Mouse (Mus musculus) thymus, postnatal 14 days (tissue): ENCODE data around the gene Gas2.

ENCODE experiments used
- DNase-seq: peaks from one replicate; pipeline ENCODE4 v3.0.0; 2021

Gas2 gene

GRCm38 (mm10) chr7:51861250-51862096 is at the start of gene Gas2:
Gas2 (plus strand) TSS chr7:51862015.
- peak; percentile 88 for DNase-seq

- DNase-seq = no peak
These were observed 46.1 kb upstream of the Gas2 start for GRCm38 (mm10) chr7:51815473-51816282.

DNA sequence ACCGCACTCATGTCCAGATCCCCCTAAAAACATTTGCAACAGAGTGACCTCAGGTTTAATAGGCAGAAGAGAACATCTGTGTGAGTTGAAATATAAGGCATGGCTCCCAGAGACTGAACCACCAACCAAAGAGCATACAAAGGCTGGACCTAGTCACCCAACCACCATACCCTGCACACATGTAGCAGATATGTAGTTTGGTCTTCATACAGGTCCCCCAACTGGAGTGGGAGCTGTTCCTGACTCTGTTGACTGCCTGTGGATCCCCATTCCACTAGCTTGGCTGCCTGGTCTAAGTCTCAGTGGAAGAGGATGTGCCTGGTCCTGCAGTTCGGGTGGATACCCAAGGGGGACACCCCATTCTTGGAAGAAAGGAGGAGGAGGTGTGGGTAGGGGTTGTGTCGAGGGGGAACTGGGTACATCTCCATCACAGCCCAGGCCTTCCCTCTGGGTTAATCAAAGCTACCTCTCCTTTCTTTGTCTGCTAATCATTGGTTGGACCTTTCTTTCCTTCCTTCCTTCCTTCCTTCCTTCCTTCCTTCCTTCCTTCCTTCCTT is 45.5 kb upstream of the Gas2 start:
- no peak for DNase-seq

- DNase-seq = no peak
These were observed 43.4 kb upstream of the Gas2 start for GRCm38 (mm10) chr7:51818251-51818974.

DNA sequence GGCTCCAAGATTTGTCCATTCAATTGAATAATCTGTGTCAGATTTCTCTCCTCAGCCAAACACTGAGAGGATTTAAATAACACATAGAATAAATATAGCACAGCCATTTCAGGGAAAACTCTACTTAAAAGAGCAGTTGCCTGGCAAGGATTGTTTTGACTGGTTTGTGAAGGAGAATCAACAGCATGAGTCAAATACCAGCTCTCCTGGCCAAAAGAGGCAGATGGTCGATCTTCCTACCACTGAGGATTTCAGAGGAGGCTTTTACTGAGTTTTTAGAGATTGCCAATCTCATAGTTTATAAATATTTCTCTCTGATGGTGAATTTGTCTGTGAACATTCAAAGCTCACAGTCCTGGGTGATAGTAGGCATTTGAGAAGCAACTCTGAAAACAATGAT is 41.9 kb upstream of the Gas2 start:
- no peak for DNase-seq

GRCm38 (mm10) chr7:51821467-51821866 is 40.3 kb upstream of the Gas2 start:
- DNase-seq = no peak

- DNase-seq = no peak
These were observed 38.1 kb upstream of the Gas2 start for GRCm38 (mm10) chr7:51823562-51824338.

- no peak for DNase-seq
These were observed 29.9 kb upstream of the Gas2 start for GRCm38 (mm10) chr7:51831917-51832316.

DNA sequence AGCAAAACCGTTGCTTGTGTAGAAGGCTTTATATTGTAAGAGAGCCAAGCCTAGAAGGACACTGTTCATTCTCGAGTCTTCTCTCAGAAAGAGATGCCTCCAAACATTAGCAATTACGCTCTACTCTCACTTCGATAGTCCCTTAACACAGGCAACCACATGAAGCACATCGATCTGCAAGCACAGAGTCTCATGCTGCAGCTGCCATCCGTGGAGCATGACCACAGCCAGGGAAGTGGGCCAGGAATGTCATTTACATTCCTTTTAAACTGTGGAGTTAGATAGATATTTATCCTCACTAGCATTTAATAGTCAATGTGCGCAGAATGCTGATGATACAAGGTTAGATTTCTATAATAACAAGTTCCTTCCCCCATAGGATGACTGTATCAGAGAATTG is 21.3 kb upstream of the Gas2 start:
- DNase-seq = no peak

- no peak for DNase-seq
These were observed 10.9 kb upstream of the Gas2 start for GRCm38 (mm10) chr7:51850877-51851276.

- no peak for DNase-seq
These were observed 9.8 kb upstream of the Gas2 start for GRCm38 (mm10) chr7:51851890-51852507.

DNA sequence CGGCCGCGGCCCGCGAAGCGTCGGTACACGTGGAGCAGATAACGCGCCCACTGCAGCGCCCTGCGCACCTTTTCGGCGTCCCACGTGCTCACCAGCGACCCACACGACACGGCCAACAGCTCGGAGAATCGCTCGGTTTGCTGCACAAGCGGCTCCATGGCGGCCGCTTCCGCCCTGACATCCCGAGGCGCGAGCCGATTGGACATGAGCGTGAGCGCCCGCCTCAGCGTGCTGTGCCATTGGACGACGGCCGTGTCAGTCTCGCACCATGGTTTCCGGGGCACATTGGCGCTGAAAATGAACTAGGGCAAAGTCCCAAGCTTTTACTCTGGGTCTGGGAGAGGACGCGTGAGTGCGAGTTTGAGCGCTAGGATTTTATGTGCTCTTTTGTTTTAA is 280 bp downstream of the Gas2 start, which contains the start of gene Fancf:
Gene Fancf, minus strand, starts transcription at position 171 of the 396 bp plus-strand sequence.
- DNase-seq = peak; percentile 96

DNA sequence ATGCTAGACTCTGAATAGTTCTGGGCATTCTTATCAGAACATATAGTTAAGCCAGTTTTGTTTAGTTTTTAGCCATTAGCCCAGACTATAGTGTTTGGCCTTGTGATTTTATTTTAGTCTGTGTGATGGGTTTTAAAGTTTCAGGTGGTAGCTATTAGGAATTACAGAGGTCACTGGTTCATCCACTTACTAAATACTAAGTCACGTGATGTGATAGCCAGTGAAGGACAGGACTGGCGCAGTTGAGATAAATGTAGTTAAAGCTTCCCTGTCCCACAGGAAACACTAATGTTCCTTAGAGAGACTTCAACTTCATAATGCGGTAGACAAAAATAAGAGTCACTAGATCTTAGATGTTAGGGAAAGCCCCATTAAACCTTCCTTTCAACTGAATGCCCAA is 1.0 kb downstream of the Gas2 start:
- DNase-seq = no peak

- DNase-seq = no peak
These were observed 3.5 kb downstream of the Gas2 start for GRCm38 (mm10) chr7:51865336-51865735.

DNA sequence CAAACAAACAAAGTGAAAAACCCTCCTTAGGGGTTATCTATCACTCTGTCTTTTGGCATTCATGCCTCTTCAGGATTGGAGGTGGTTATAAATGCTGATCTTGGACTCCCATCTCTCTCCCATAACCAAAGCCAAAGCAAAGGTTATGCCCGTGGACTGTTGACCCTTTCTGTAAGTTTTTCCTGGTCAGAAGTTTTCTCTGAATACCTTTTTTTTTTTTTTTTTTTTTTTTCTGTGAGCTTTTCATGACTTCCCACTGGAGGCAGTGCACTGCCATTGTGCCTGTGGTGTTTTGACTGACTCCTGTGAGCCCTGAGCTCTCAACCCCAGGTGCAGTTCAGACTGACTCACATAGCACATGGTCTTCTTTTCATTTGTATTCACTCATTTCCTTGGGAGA is 6.2 kb downstream of the Gas2 start:
- no peak for DNase-seq

- no peak for DNase-seq
These were observed 10.2 kb downstream of the Gas2 start for GRCm38 (mm10) chr7:51872041-51872440.

- no peak for DNase-seq
These were observed 10.8 kb downstream of the Gas2 start for GRCm38 (mm10) chr7:51872597-51872996.

DNA sequence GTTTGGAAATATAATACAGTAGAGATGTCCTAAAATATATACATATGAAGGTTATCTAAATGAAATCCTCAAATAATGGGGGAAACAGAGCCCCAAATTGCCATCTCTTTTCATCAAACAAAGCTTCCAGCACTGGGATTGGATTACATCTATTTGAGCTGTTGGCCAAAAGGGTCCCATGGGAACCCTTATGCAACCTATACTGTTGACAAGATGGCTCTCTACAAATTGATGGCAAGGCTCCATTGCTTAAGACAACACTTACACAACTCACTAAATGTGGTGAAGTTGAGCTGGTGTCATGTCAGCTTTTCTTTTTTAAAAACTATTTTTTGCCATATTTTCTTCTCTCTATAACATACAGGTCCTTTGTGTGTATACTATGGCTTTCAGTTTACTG is 14.5 kb downstream of the Gas2 start:
- DNase-seq = no peak

GRCm38 (mm10) chr7:51878730-51879129 is 16.9 kb downstream of the Gas2 start:
- DNase-seq = no peak

DNA sequence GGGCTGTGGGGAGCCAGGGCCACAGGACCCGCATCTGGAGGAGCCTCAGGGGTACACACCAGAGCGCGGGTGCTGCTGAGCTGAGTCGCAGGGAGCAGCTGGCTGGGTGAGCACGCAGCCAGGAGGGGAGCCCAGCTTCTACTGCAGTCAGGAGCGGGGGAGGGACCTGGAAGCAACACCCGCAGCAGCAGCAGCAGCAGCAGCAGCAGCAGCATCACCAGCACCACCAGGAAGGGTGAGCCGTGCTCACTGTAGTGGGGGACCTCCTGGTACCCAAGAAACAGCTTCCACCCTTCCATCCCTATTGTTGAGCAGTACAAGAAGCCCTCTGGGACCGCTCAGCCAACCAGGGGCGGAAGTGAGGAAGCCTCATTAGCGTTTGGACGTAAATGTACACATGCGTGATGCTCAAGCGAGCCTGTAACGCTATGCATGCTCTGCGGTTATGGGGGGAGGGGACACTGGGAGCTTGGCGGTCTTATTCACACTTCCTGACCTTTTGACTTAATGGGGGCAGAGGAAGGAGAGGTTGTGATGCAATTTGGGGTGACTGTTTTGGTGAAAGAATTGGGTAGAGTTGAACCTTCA is 17.4 kb downstream of the Gas2 start:
- peak; percentile 54 for DNase-seq

DNA sequence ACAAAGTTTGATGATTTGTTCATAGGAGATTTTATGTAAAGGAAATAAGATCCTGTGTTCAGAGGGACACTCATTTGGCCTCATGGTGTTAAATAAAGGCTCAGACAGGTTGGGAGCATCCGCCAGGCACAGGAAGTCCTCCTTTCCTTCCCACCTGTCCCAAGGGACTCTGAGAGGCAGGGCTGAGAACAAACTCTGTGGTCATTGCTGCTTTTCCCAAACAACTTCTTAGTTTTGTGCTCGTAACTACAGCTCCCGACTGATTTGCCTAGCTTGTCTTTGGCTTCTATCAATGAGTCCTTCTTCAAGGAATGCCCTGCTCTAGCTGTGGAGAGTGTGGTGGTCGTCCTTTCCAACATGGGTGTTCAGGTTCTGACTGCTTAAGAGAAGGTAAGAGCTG is 18.3 kb downstream of the Gas2 start:
- DNase-seq = no peak
